Mouse (Mus musculus): ENCODE results near the gene Defb43.

GRCm38 (mm10) chr14:62991849-62992510, 19.6 kb upstream of the Defb43 start:
- TF ChIP-seq POLR2A (IDR thresholded peaks at IDR 0.05; ENCODE audit: extremely low read depth, insufficient read depth, low read length): no peak
- TF ChIP-seq CTCF (IDR thresholded peaks at IDR 0.05; ENCODE audit: extremely low read depth, insufficient read depth, low read length): no peak
